Mouse (Mus musculus) thymus, adult 2 months (tissue): ENCODE measurements around the gene Slco6d1.

Experiments used
- CTCF ChIP-seq: fragments of 200-500 bp; IDR thresholded peaks from 2 replicates; pipeline ENCODE4 v1.5.1; 2012; ENCODE audit warnings: mild to moderate bottlenecking, control low read depth, low read length, moderate library complexity, borderline replicate concordance; ENCODE audit not compliant: control insufficient read depth, poor library complexity, insufficient read depth; ENCODE audit errors: extremely low read depth
- POLR2A ChIP-seq: fragments of 200-500 bp; IDR thresholded peaks from 2 replicates; pipeline ENCODE4 v1.6.1; 2012; ENCODE audit warnings: mild to moderate bottlenecking, low read length, control low read depth, moderate library complexity; ENCODE audit not compliant: control insufficient read depth, poor library complexity, insufficient read depth; ENCODE audit errors: extremely low read depth

- TF ChIP-seq POLR2A, result no peak
- TF ChIP-seq CTCF, result no peak
These were observed 133.5 kb downstream of the Slco6d1 start for GRCm38 (mm10) chr1:98554388-98554787.
